Mouse (Mus musculus) megakaryocyte-erythroid progenitor cell, adult 5-6 weeks (primary cell): ENCODE measurements around the gene Med13l. TPM values are rescaled to one million over a fixed set of nuclear protein-coding genes. Genes with fewer than 3 reads are reported as not detected.

Source experiments
- ATAC-seq: replicated peaks from 2 replicates; pipeline ENCODE4 v1.8.0; 2016; ENCODE audit warnings: mild to moderate bottlenecking, inconsistent platforms; ENCODE audit not compliant: severe bottlenecking, poor library complexity, low FRiP score, low TSS enrichment
- total RNA-seq, 2 experiments: library from RNA; stranded (forward) in 1 of 2; stranded (reverse) in 1 of 2; fragments of 200-1000, 215-1000 nt in 1 of 2; fragments of >200 nt in 1 of 2; fragmentation: Nextera tagmentation in 1 of 2; gene quantifications; 2 replicates each; pipeline ENCODE4 v1.2.3; 2014 to 2017

Med13l gene
- total RNA-seq, 2 experiments from 2014 or later, result 11.3 to 25.9 TPM

- no peak for ATAC-seq
Measured at GRCm38 (mm10) chr5:118751446-118752179, 191.1 kb downstream of the Med13l start.

GRCm38 (mm10) chr5:118752868-118753267 lies 192.4 kb downstream of the Med13l start:
- no peak for ATAC-seq

GRCm38 (mm10) chr5:118753471-118754044 lies 193.1 kb downstream of the Med13l start:
- no peak for ATAC-seq

GRCm38 (mm10) chr5:118754191-118754759 lies 193.8 kb downstream of the Med13l start:
- no peak for ATAC-seq

GRCm38 (mm10) chr5:118756078-118756477 lies 195.6 kb downstream of the Med13l start:
- no peak for ATAC-seq

- no peak for ATAC-seq
Measured at GRCm38 (mm10) chr5:118757396-118758301, 197.2 kb downstream of the Med13l start.

GRCm38 (mm10) chr5:118760986-118761385 lies 200.5 kb downstream of the Med13l start:
- no peak for ATAC-seq

- ATAC-seq, result no peak
Measured at GRCm38 (mm10) chr5:118762499-118763185, 202.2 kb downstream of the Med13l start.

GRCm38 (mm10) chr5:118763353-118763752 lies 202.9 kb downstream of the Med13l start:
- 0 out of 2 replicates have a peak, but pooled peaks have one; percentile 51 for ATAC-seq

- ATAC-seq, result no peak
Measured at GRCm38 (mm10) chr5:118769143-118769542, 208.7 kb downstream of the Med13l start.

GRCm38 (mm10) chr5:118773866-118774265 lies 213.4 kb downstream of the Med13l start:
- ATAC-seq, result no peak; the same call in 1 of the 2 replicates

- ATAC-seq, result no peak
Measured at GRCm38 (mm10) chr5:118776396-118776795, 215.9 kb downstream of the Med13l start.

- ATAC-seq, result peak; percentile 76
Measured at GRCm38 (mm10) chr5:118781598-118781997, 221.1 kb downstream of the Med13l start.

GRCm38 (mm10) chr5:118782139-118782538 lies 221.7 kb downstream of the Med13l start:
- ATAC-seq, result no peak

GRCm38 (mm10) chr5:118789226-118789625 lies 228.7 kb downstream of the Med13l start:
- no peak for ATAC-seq

GRCm38 (mm10) chr5:118789776-118790175 lies 229.3 kb downstream of the Med13l start:
- no peak for ATAC-seq

- no peak for ATAC-seq
Measured at GRCm38 (mm10) chr5:118797811-118798210, 237.3 kb downstream of the Med13l start.

- ATAC-seq, result no peak
Measured at GRCm38 (mm10) chr5:118801592-118801991, 241.1 kb downstream of the Med13l start.

- no peak for ATAC-seq
Measured at GRCm38 (mm10) chr5:118802036-118802435, 241.6 kb downstream of the Med13l start.
